Mouse (Mus musculus) embryonic facial prominence, embryonic 13.5 days (tissue): ENCODE measurements around the gene Ipcef1. TPM values are rescaled to one million over a fixed set of nuclear protein-coding genes. Genes with fewer than 3 reads are reported as not detected.
A peak's percentile ranks its signal among the peaks of the same experiment; 100 is the strongest.

Experiments used
- ATAC-seq: fragments of 200-750 bp; cut with Nextera tagmentation; 2 replicates; pipeline ENCODE4 v1.8.0; 2017; ENCODE audit warnings: low read depth; ENCODE audit not compliant: insufficient number of reproducible peaks, insufficient read depth, low FRiP score, low TSS enrichment
- H3K27ac ChIP-seq: fragments of 300-500 bp; sonication (generic); 2 replicates; pipeline ENCODE4 v1.5.1; 2015; ENCODE audit warnings: moderate library complexity, mild to moderate bottlenecking, inconsistent platforms
- H3K27me3 ChIP-seq: fragments of 300-500 bp; sonication (generic); 2 replicates; pipeline ENCODE4 v1.6.1; 2015; ENCODE audit warnings: mild to moderate bottlenecking, inconsistent platforms
- H3K36me3 ChIP-seq: fragments of 300-500 bp; sonication (generic); 2 replicates; pipeline ENCODE4 v1.6.1; 2015; ENCODE audit warnings: mild to moderate bottlenecking, inconsistent platforms
- H3K4me1 ChIP-seq: fragments of 300-500 bp; sonication (generic); 2 replicates; pipeline ENCODE4 v1.6.1; 2015; ENCODE audit warnings: inconsistent platforms
- H3K4me2 ChIP-seq: fragments of 300-500 bp; sonication (generic); 2 replicates; pipeline ENCODE4 v1.6.1; 2015; ENCODE audit warnings: moderate library complexity, mild to moderate bottlenecking, inconsistent platforms
- H3K4me3 ChIP-seq: fragments of 300-500 bp; sonication (generic); 2 replicates; pipeline ENCODE4 v1.5.1; 2015; ENCODE audit warnings: mild to moderate bottlenecking, inconsistent platforms
- H3K9ac ChIP-seq: fragments of 300-500 bp; sonication (generic); 2 replicates; pipeline ENCODE4 v1.6.1; 2015; ENCODE audit warnings: mild to moderate bottlenecking, inconsistent platforms
- H3K9me3 ChIP-seq: fragments of 300-500 bp; sonication (generic); 2 replicates; pipeline ENCODE4 v1.6.1; 2016; ENCODE audit warnings: inconsistent platforms
- WGBS: fragments of 180-500 bp; shearing (Covaris S2); methylation state at CpG from one replicate; pipeline ENCODE4 v1.1.7; 2015; ENCODE audit warnings: mixed read lengths; 5-methylcytosine and 5-hydroxymethylcytosine counted together
- polyA plus RNA-seq: library from polyadenylated mRNA; unstranded; fragments of >200 nt; fragmentation: Nextera tagmentation; extraction: Ambion mirVana; gene quantifications from 2 replicates; pipeline ENCODE4 v1.2.1, GENCODE M21; 2015

Gene Ipcef1
- polyA plus RNA-seq, 1 experiment from 2014 or later, result 0.48 TPM

- 72% methylated on average over 4 of the region's 4 CpGs for WGBS
- Histone ChIP-seq H3K4me1 (0 out of 2 replicates have a peak, but pooled peaks cover 4% of the 10 kb centered on the region), H3K4me2 (no peak overlapping the region), H3K9ac (no peak overlapping the region), H3K36me3 (no peaks in the 10 kb centered on the region), H3K4me3 (no peak overlapping the region), H3K9me3 (no peaks in the 10 kb centered on the region), H3K27me3 (no peaks in the 10 kb centered on the region), H3K27ac (no peak overlapping the region)
- ATAC-seq, result no peak
These were observed 64.7 kb downstream of the Ipcef1 start for GRCm38 (mm10) chr10:6987399-6988098.

GRCm38 (mm10) chr10:6986246-6986645 is 66.0 kb downstream of the Ipcef1 start:
- H3K9ac ChIP-seq, result no peak overlapping the region
- H3K4me3 ChIP-seq, result no peak overlapping the region
- no peaks in the 10 kb centered on the region for H3K36me3 ChIP-seq
- H3K9me3 ChIP-seq, result no peaks in the 10 kb centered on the region
- H3K4me2 ChIP-seq, result no peak overlapping the region
- no peak overlapping the region for H3K27ac ChIP-seq
- ATAC-seq, result no peak
- 79% methylated on average over 4 of the region's 4 CpGs for WGBS
- H3K4me1 ChIP-seq, result 0 out of 2 replicates have a peak, but pooled peaks cover 4% of the 10 kb centered on the region
- no peaks in the 10 kb centered on the region for H3K27me3 ChIP-seq

GRCm38 (mm10) chr10:6983431-6983830 is 68.8 kb downstream of the Ipcef1 start:
- ATAC-seq, result no peak
- H3K4me3 ChIP-seq, result no peak overlapping the region
- H3K27me3 ChIP-seq, result no peaks in the 10 kb centered on the region
- no peaks in the 10 kb centered on the region for H3K36me3 ChIP-seq
- 0 out of 2 replicates have a peak, but pooled peaks cover 4% of the 10 kb centered on the region for H3K4me1 ChIP-seq
- no peak overlapping the region for H3K9ac ChIP-seq
- no peak overlapping the region for H3K27ac ChIP-seq
- WGBS, result 90% methylated on average over 2 of the region's 2 CpGs
- no peaks in the 10 kb centered on the region for H3K9me3 ChIP-seq
- H3K4me2 ChIP-seq, result no peak overlapping the region

GRCm38 (mm10) chr10:6982751-6983151 is 69.5 kb downstream of the Ipcef1 start:
- Histone ChIP-seq H3K4me2 (no peak overlapping the region), H3K27me3 (no peaks in the 10 kb centered on the region), H3K9ac (no peak overlapping the region), H3K4me1 (0 out of 2 replicates have a peak, but pooled peaks cover 4% of the 10 kb centered on the region), H3K9me3 (no peaks in the 10 kb centered on the region), H3K4me3 (no peak overlapping the region), H3K36me3 (no peaks in the 10 kb centered on the region), H3K27ac (no peak overlapping the region)
- no peak for ATAC-seq
- WGBS, result 65% methylated on average over 2 of the region's 2 CpGs

GRCm38 (mm10) chr10:6980236-6980635 is 72.0 kb downstream of the Ipcef1 start:
- H3K9me3 ChIP-seq, result no peaks in the 10 kb centered on the region
- H3K27me3 ChIP-seq, result no peaks in the 10 kb centered on the region
- H3K9ac ChIP-seq, result 0 out of 2 replicates have a peak overlapping the region, but pooled peaks have one; percentile 27
- ATAC-seq, result no peak
- WGBS, result 23% methylated on average over 6 of the region's 6 CpGs
- H3K36me3 ChIP-seq, result no peaks in the 10 kb centered on the region
- H3K4me1 ChIP-seq, result no peaks in the 10 kb centered on the region
- no peak overlapping the region for H3K27ac ChIP-seq
- peak overlapping the region; percentile 18; the same call in 1 of the 2 replicates for H3K4me3 ChIP-seq
- peak overlapping the region; percentile 46 for H3K4me2 ChIP-seq

- Histone ChIP-seq H3K36me3 (no peaks in the 10 kb centered on the region), H3K27me3 (no peaks in the 10 kb centered on the region), H3K27ac (no peak overlapping the region), H3K9ac (no peak overlapping the region), H3K4me3 (peak overlapping the region; percentile 18; the same call in 1 of the 2 replicates), H3K4me1 (no peaks in the 10 kb centered on the region), H3K9me3 (no peaks in the 10 kb centered on the region), H3K4me2 (peak overlapping the region; percentile 46)
- 46% methylated on average over 8 of the region's 8 CpGs for WGBS
- no peak for ATAC-seq
These were observed 72.5 kb downstream of the Ipcef1 start for GRCm38 (mm10) chr10:6979789-6980188.

GRCm38 (mm10) chr10:6979216-6979615 is 73.1 kb downstream of the Ipcef1 start:
- no peak overlapping the region for H3K4me3 ChIP-seq
- no peaks in the 10 kb centered on the region for H3K4me1 ChIP-seq
- ATAC-seq, result no peak
- H3K9ac ChIP-seq, result no peak overlapping the region
- WGBS, result 63% methylated on average over 7 of the region's 7 CpGs
- no peak overlapping the region for H3K27ac ChIP-seq
- no peaks in the 10 kb centered on the region for H3K27me3 ChIP-seq
- H3K9me3 ChIP-seq, result no peaks in the 10 kb centered on the region
- H3K36me3 ChIP-seq, result no peaks in the 10 kb centered on the region
- no peak overlapping the region for H3K4me2 ChIP-seq

- Histone ChIP-seq H3K9ac (no peak overlapping the region), H3K27ac (no peak overlapping the region), H3K9me3 (no peaks in the 10 kb centered on the region), H3K4me2 (no peak overlapping the region), H3K36me3 (no peaks in the 10 kb centered on the region), H3K4me3 (no peak overlapping the region), H3K4me1 (no peaks in the 10 kb centered on the region), H3K27me3 (no peaks in the 10 kb centered on the region)
- WGBS, result 79% methylated on average over 1 of the region's 1 CpGs
- no peak for ATAC-seq
These were observed 73.5 kb downstream of the Ipcef1 start for GRCm38 (mm10) chr10:6978733-6979132.

GRCm38 (mm10) chr10:6977843-6978242 is 74.4 kb downstream of the Ipcef1 start:
- Histone ChIP-seq H3K9me3 (no peaks in the 10 kb centered on the region), H3K4me3 (no peak overlapping the region), H3K36me3 (no peaks in the 10 kb centered on the region), H3K9ac (no peak overlapping the region), H3K4me1 (no peaks in the 10 kb centered on the region), H3K27ac (no peak overlapping the region), H3K4me2 (no peak overlapping the region), H3K27me3 (no peaks in the 10 kb centered on the region)
- 68% methylated on average over 2 of the region's 2 CpGs for WGBS
- no peak for ATAC-seq

GRCm38 (mm10) chr10:6968334-6968733 is 83.9 kb downstream of the Ipcef1 start:
- Histone ChIP-seq H3K27me3 (no peaks in the 10 kb centered on the region), H3K9ac (no peak overlapping the region), H3K27ac (no peak overlapping the region), H3K4me3 (no peak overlapping the region), H3K4me1 (no peaks in the 10 kb centered on the region), H3K9me3 (no peaks in the 10 kb centered on the region), H3K36me3 (no peaks in the 10 kb centered on the region), H3K4me2 (no peak overlapping the region)
- ATAC-seq, result no peak
- WGBS, result 82% methylated on average over 1 of the region's 1 CpGs

GRCm38 (mm10) chr10:6967588-6968242 is 84.6 kb downstream of the Ipcef1 start:
- WGBS, result 71% methylated on average over 8 of the region's 8 CpGs
- no peaks in the 10 kb centered on the region for H3K27me3 ChIP-seq
- H3K4me3 ChIP-seq, result no peak overlapping the region
- no peaks in the 10 kb centered on the region for H3K9me3 ChIP-seq
- H3K36me3 ChIP-seq, result no peaks in the 10 kb centered on the region
- no peak for ATAC-seq
- no peaks in the 10 kb centered on the region for H3K4me1 ChIP-seq
- no peak overlapping the region for H3K4me2 ChIP-seq
- no peak overlapping the region for H3K9ac ChIP-seq
- no peak overlapping the region for H3K27ac ChIP-seq

- Histone ChIP-seq H3K9ac (no peak overlapping the region), H3K4me2 (no peak overlapping the region), H3K27me3 (no peaks in the 10 kb centered on the region), H3K9me3 (no peaks in the 10 kb centered on the region), H3K4me1 (no peaks in the 10 kb centered on the region), H3K27ac (no peak overlapping the region), H3K36me3 (no peaks in the 10 kb centered on the region), H3K4me3 (no peak overlapping the region)
- no peak for ATAC-seq
- WGBS, result 76% methylated on average over 5 of the region's 5 CpGs
These were observed 93.5 kb downstream of the Ipcef1 start for GRCm38 (mm10) chr10:6958791-6959190.
